Mouse (Mus musculus) forebrain, postnatal 0 days (tissue): ENCODE measurements around the gene Jkamp. TPM values are rescaled to one million over a fixed set of nuclear protein-coding genes. Genes with fewer than 3 reads are reported as not detected.

ENCODE experiments used
- ATAC-seq: fragments of 200-750 bp; cut with Nextera tagmentation; 2 replicates; pipeline ENCODE4 v1.8.0; 2017; ENCODE audit warnings: mild to moderate bottlenecking, moderate library complexity
- DNase-seq: peaks from one replicate; pipeline ENCODE4 v3.0.0-alpha.2; 2015
- H3K27ac ChIP-seq: fragments of 300-500 bp; sonication (generic); 2 replicates; pipeline ENCODE4 v1.5.1; 2014; ENCODE audit warnings: low read depth, mild to moderate bottlenecking, antibody characterized with exemption, low read length, moderate library complexity, mixed read lengths
- H3K27me3 ChIP-seq: fragments of 300-500 bp; sonication (generic); 2 replicates; pipeline ENCODE4 v1.6.1; 2014; ENCODE audit warnings: mild to moderate bottlenecking, low read length, mixed read lengths; ENCODE audit not compliant: insufficient read depth
- H3K36me3 ChIP-seq: fragments of 300-500 bp; sonication (generic); 2 replicates; pipeline ENCODE4 v1.6.1; 2014; ENCODE audit warnings: mild to moderate bottlenecking, moderate library complexity; ENCODE audit not compliant: insufficient read depth
- H3K4me1 ChIP-seq: fragments of 300-500 bp; sonication (generic); 2 replicates; pipeline ENCODE4 v1.6.1; 2014; ENCODE audit warnings: antibody characterized with exemption; ENCODE audit not compliant: insufficient read depth
- H3K4me2 ChIP-seq: fragments of 300-500 bp; sonication (generic); 2 replicates; pipeline ENCODE4 v1.6.1; 2014; ENCODE audit warnings: low read depth, mild to moderate bottlenecking, moderate library complexity
- H3K4me3 ChIP-seq: fragments of 300-500 bp; sonication (generic); 2 replicates; pipeline ENCODE4 v1.5.1; 2014; ENCODE audit warnings: low read depth, low read length, mixed read lengths
- H3K9ac ChIP-seq: fragments of 300-500 bp; sonication (generic); 2 replicates; pipeline ENCODE4 v1.6.1; 2014; ENCODE audit warnings: mild to moderate bottlenecking
- H3K9me3 ChIP-seq: fragments of 300-500 bp; sonication (generic); 2 replicates; pipeline ENCODE4 v1.6.1; 2016; ENCODE audit warnings: low read length
- CTCF ChIP-seq: sonication (generic); IDR thresholded peaks from 2 replicates; pipeline ENCODE4 v1.5.1; 2016; ENCODE audit warnings: antibody characterized with exemption, control low read depth, low read depth
- WGBS: fragments of 180-500 bp; shearing (Covaris S2); extraction: QIAGEN DNeasy Blood & Tissue Kit; methylation state at CpG from one replicate; pipeline ENCODE4 v1.1.7; 2014; 5-methylcytosine and 5-hydroxymethylcytosine counted together
- polyA plus RNA-seq: library from polyadenylated mRNA; unstranded; fragments of >200 nt; fragmentation: Nextera tagmentation; extraction: Ambion mirVana; gene quantifications from 2 replicates; pipeline ENCODE4 v1.2.1, GENCODE M21; 2015
- total RNA-seq: library from RNA; depleted of rRNA; stranded (reverse); fragments of >200 nt; gene quantifications from 2 replicates; pipeline ENCODE4 v1.2.3, GENCODE M21; 2014

The Jkamp gene
- total and polyA plus RNA-seq, 2 experiments from 2014 or later: 78.3 to 117 TPM

DNA sequence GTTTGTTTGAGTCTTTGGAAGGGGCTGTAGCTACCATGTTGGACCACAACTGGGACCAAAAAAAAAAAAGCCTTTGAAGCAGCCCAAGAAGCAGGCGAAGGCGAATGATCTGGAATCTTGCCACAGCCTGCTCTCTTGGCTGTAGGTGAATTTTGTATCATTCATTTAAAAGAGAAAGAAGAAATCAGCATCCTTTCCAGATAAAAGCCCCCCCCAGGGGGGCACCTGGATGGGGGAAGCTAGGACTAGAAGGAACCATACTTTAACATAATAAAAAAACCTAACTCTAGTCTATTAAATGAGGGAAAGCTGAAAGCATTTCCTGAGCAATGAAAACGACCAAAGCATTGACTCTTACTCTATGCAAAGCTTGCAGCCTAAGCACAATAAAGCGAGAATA, 34.6 kb upstream of the Jkamp start:
- DNase-seq: no peak
- H3K27ac ChIP-seq: no peak overlapping the region
- no peak overlapping the region for H3K4me3 ChIP-seq
- H3K27me3 ChIP-seq: no peaks in the 10 kb centered on the region
- H3K9me3 ChIP-seq: no peaks in the 10 kb centered on the region
- 86% methylated on average over 4 of the region's 4 CpGs for WGBS
- no peak overlapping the region for H3K9ac ChIP-seq
- H3K4me1 ChIP-seq: no peaks in the 10 kb centered on the region
- TF ChIP-seq CTCF: no peak
- H3K4me2 ChIP-seq: no peak overlapping the region
- no peak for ATAC-seq
- H3K36me3 ChIP-seq: no peaks in the 10 kb centered on the region

DNA sequence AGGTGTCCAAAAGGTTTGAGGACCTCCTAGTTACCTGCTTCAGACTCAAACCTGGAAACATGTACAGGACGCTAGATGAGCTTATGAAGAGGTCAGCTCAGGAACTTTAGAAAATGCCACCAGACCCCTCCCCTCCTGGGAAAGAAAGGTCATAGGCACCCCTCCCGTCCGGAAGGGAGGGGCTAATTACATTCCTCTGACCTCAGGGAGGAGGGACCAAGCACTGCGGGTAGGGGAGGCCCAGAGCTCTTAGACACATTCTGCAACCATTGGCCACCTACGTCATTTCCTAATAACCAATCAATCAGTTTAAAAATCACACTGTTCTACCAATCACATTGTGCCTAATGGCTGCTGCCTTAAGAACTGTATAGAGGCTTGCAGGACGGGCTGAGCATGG, 32.8 kb upstream of the Jkamp start:
- Histone ChIP-seq H3K9me3 (no peaks in the 10 kb centered on the region), H3K27me3 (no peaks in the 10 kb centered on the region), H3K27ac (no peak overlapping the region), H3K36me3 (no peaks in the 10 kb centered on the region), H3K4me3 (no peak overlapping the region), H3K4me1 (no peaks in the 10 kb centered on the region), H3K4me2 (no peak overlapping the region), H3K9ac (no peak overlapping the region)
- ATAC-seq: no peak
- no peak for TF ChIP-seq CTCF
- WGBS: 87% methylated on average over 6 of the region's 6 CpGs
- DNase-seq: no peak

DNA sequence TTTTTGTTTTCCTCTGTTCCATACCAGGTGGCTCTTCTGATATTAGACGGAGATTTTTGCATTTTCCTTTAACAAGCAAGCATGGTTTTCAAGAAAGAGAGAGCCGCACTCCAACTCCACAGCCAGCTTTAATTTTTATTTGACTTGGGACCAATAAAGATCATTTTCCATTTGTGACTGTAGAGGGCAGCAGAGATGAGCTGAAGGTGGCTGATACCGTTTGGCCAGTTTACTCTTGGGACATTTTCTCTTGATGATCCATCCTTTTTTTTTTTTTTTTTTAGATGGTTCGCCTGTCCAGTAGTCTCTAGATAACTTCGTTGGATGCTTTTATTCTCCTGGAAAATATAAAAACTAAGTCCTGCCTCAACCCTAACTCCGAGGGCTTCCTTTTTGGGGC, 32.1 kb upstream of the Jkamp start:
- Histone ChIP-seq H3K27ac (no peak overlapping the region), H3K36me3 (no peaks in the 10 kb centered on the region), H3K9me3 (no peaks in the 10 kb centered on the region), H3K4me3 (no peak overlapping the region), H3K4me2 (no peak overlapping the region), H3K9ac (no peak overlapping the region), H3K4me1 (no peaks in the 10 kb centered on the region), H3K27me3 (no peaks in the 10 kb centered on the region)
- ATAC-seq (no peak), DNase-seq (peak; percentile 20)
- peak; percentile 51 for TF ChIP-seq CTCF
- WGBS: 42% methylated on average over 6 of the region's 6 CpGs

DNA sequence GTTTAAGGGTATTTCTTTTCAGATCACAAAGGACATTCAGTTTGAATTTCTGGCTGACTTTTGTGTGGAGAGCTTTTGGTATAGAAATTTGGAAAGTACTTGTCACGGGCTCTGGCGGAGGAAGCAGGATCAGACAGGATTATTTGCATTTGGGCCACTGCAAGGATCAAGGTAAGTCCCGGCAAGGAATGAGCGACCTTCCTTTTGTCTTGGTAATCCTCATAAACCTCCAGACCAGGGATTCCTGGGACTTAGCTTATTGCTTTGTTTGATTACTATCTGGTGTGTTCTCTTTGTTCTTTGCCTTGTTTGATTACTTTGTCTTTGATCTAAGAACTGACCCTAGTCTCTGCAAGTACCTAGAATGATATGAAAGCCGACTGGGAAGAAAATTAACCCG, 31.5 kb upstream of the Jkamp start:
- H3K4me1 ChIP-seq: no peaks in the 10 kb centered on the region
- ATAC-seq: no peak
- no peak for TF ChIP-seq CTCF

DNA sequence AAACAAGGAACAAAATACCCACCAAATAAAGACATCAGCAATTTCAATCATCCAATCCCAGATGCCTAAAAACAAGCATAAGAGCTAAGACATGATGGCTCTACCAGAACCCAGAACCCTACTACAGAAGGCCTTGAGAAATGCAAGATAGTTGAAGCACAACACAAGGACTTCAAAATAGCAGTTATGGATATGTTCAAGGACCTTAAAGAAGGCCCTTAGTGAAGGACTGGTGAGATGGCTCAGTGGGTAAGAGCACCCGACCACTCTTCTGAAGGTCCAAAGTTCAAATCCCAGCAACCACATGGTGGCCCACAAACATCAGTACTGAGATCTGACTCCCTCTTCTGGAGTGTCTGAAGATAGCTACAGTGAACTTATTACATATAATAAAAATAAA, 27.6 kb upstream of the Jkamp start:
- Histone ChIP-seq H3K9ac (no peak overlapping the region), H3K4me2 (no peak overlapping the region), H3K9me3 (no peaks in the 10 kb centered on the region), H3K27me3 (no peaks in the 10 kb centered on the region), H3K4me1 (no peaks in the 10 kb centered on the region), H3K4me3 (no peak overlapping the region), H3K36me3 (no peaks in the 10 kb centered on the region), H3K27ac (no peak overlapping the region)
- ATAC-seq (no peak), DNase-seq (no peak)
- WGBS: 100% methylated on average over 1 of the region's 1 CpGs
- TF ChIP-seq CTCF: no peak

More for the DNA sequence above, 31.5 kb upstream of the Jkamp start:
- Histone ChIP-seq H3K36me3 (no peaks in the 10 kb centered on the region), H3K9ac (no peak overlapping the region), H3K9me3 (no peaks in the 10 kb centered on the region), H3K27ac (no peak overlapping the region), H3K4me2 (no peak overlapping the region), H3K4me3 (no peak overlapping the region), H3K27me3 (no peaks in the 10 kb centered on the region)
- WGBS: 25% methylated on average over 6 of the region's 6 CpGs
- DNase-seq: no peak

- WGBS: 5% methylated on average over 40 of the region's 40 CpGs
- Histone ChIP-seq H3K4me1 (no peaks in the 10 kb centered on the region), H3K9me3 (no peaks in the 10 kb centered on the region), H3K4me2 (peak overlapping the region; percentile 95), H3K27me3 (no peaks in the 10 kb centered on the region), H3K27ac (peak overlapping the region; percentile 93), H3K36me3 (no peaks in the 10 kb centered on the region), H3K4me3 (peak overlapping the region; percentile 76), H3K9ac (peak overlapping the region; percentile 89)
- TF ChIP-seq CTCF: no peak
- DNase-seq: peak; percentile 31
- peak; percentile 70 for ATAC-seq
These were observed 15.6 kb upstream of the Jkamp start for GRCm38 (mm10) chr12:72069626-72070326.

- peak; percentile 94 for TF ChIP-seq CTCF
- ATAC-seq (peak; percentile 95), DNase-seq (peak; percentile 93)
- Histone ChIP-seq H3K36me3 (no peaks in the 10 kb centered on the region), H3K4me2 (peak within 1 kb of the TSS; percentile 95), H3K27ac (peak within 1 kb of the TSS; percentile 93), H3K4me3 (peak within 1 kb of the TSS; percentile 76), H3K4me1 (no peaks in the 10 kb centered on the region), H3K9ac (peak within 1 kb of the TSS; percentile 89), H3K9me3 (no peaks in the 10 kb centered on the region), H3K27me3 (no peaks in the 10 kb centered on the region)
- WGBS: 1% methylated on average over 90 of the region's 94 CpGs
These were observed 14.8 kb upstream of the Jkamp start, which contains the start of gene Gpr135 for GRCm38 (mm10) chr12:72070327-72071269. Gene Gpr135, minus strand, starts transcription at chr12:72071125.
